ENCODE assay signal across 24 mouse cellular contexts in genomic region chr12:86943421-86943820, GRCm38 (mm10). TPM values are rescaled to one million over a fixed set of nuclear protein-coding genes. Genes with fewer than 3 reads are reported as not detected.
A peak's percentile ranks its signal among the peaks of the same experiment; 100 is the strongest.
DNase-seq lines count a peak whose midpoint lies in the region; ATAC-seq and TF ChIP-seq lines count a peak whose summit lies in the region.
"Had no signal": no experiment of that assay in that cellular context is flagged by ENCODE, and none has a peak within 500 bp of the region (broad histone marks: within the 10 kb centered on the region; RNA-seq: fewer than 3 reads in every experiment).

No protein-coding gene starts in this region.

- no peaks in the 10 kb centered on the region for H3K9me3 ChIP-seq in forebrain, embryonic 10.5 days
- H3K9me3 ChIP-seq in forebrain, postnatal 0 days (ENCODE audit: low read length), result no peaks in the 10 kb centered on the region
- H3K9me3 ChIP-seq in neural tube, embryonic 13.5 days, result no peaks in the 10 kb centered on the region
- no peaks in the 10 kb centered on the region for H3K9me3 ChIP-seq in midbrain, embryonic 11.5 days (ENCODE audit: control insufficient read depth, low read length)
- no peaks in the 10 kb centered on the region for H3K9me3 ChIP-seq in kidney, embryonic 16.5 days (ENCODE audit: low read length)
- H3K9me3 ChIP-seq: embryonic facial prominence, embryonic 13.5 days; heart, embryonic 15.5 days; limb, embryonic 12.5 days; liver, embryonic 13.5 days; lung, embryonic 15.5 days had no signal

- H3K4me3 ChIP-seq in forebrain, embryonic 10.5 days, result no peak overlapping the region
- H3K4me3 ChIP-seq in forebrain, postnatal 0 days (ENCODE audit: low read depth, low read length), result no peak overlapping the region
- H3K4me3 ChIP-seq in neural tube, embryonic 13.5 days, result no peak overlapping the region
- no peak overlapping the region for H3K4me3 ChIP-seq in midbrain, embryonic 11.5 days (ENCODE audit: low read depth, low read length)
- H3K4me3 ChIP-seq in kidney, embryonic 16.5 days (ENCODE audit: low read length), result no peak overlapping the region
- H3K4me3 ChIP-seq: embryonic facial prominence, embryonic 13.5 days; heart, embryonic 15.5 days; left cerebral cortex, adult 2 months; limb, embryonic 12.5 days; liver, embryonic 13.5 days; lung, embryonic 15.5 days had no signal

- H3K4me2 ChIP-seq in forebrain, postnatal 0 days (ENCODE audit: low read depth), result no peak overlapping the region
- H3K4me2 ChIP-seq in neural tube, embryonic 13.5 days, result no peak overlapping the region
- H3K4me2 ChIP-seq in midbrain, embryonic 11.5 days, result no peak overlapping the region
- no peak overlapping the region for H3K4me2 ChIP-seq in kidney, embryonic 16.5 days (replicated peaks; ENCODE audit: low read depth, low read length)
- H3K4me2 ChIP-seq: embryonic facial prominence, embryonic 13.5 days; heart, embryonic 15.5 days; limb, embryonic 12.5 days; liver, embryonic 13.5 days; lung, embryonic 15.5 days had no signal

- peak overlapping the region; percentile 49; the same call in 1 of the 2 replicates for H3K27ac ChIP-seq in forebrain, embryonic 10.5 days
- no peak overlapping the region for H3K27ac ChIP-seq in forebrain, postnatal 0 days (ENCODE audit: low read depth, low read length)
- H3K27ac ChIP-seq in neural tube, embryonic 13.5 days (replicated peaks), result peak overlapping the region; percentile 96; the same call in 1 of the 2 replicates
- H3K27ac ChIP-seq in midbrain, embryonic 11.5 days (ENCODE audit: low read depth, low read length), result no peak overlapping the region
- H3K27ac ChIP-seq in kidney, embryonic 16.5 days (ENCODE audit: low read length), result no peak overlapping the region
- H3K27ac ChIP-seq: embryonic facial prominence, embryonic 13.5 days; heart, embryonic 15.5 days; left cerebral cortex, adult 2 months; limb, embryonic 12.5 days; liver, embryonic 13.5 days; lung, embryonic 15.5 days; macrophage had no signal

- no peaks in the 10 kb centered on the region for H3K36me3 ChIP-seq in forebrain, embryonic 10.5 days (replicated peaks)
- H3K36me3 ChIP-seq in forebrain, postnatal 0 days (ENCODE audit: insufficient read depth), result no peaks in the 10 kb centered on the region
- no peaks in the 10 kb centered on the region for H3K36me3 ChIP-seq in neural tube, embryonic 13.5 days
- H3K36me3 ChIP-seq in midbrain, embryonic 11.5 days (ENCODE audit: control insufficient read depth, insufficient read depth, low read length), result no peaks in the 10 kb centered on the region
- no peaks in the 10 kb centered on the region for H3K36me3 ChIP-seq in kidney, embryonic 16.5 days (ENCODE audit: insufficient read depth, low read length)
- H3K36me3 ChIP-seq: embryonic facial prominence, embryonic 13.5 days; heart, embryonic 15.5 days; limb, embryonic 12.5 days; liver, embryonic 13.5 days; lung, embryonic 15.5 days had no signal

- H3K27me3 ChIP-seq in forebrain, embryonic 10.5 days (ENCODE audit: poor library complexity, severe bottlenecking), result no peaks in the 10 kb centered on the region
- H3K27me3 ChIP-seq in forebrain, postnatal 0 days (ENCODE audit: insufficient read depth, low read length), result no peaks in the 10 kb centered on the region
- no peaks in the 10 kb centered on the region for H3K27me3 ChIP-seq in neural tube, embryonic 13.5 days
- no peaks in the 10 kb centered on the region for H3K27me3 ChIP-seq in midbrain, embryonic 11.5 days (ENCODE audit: control insufficient read depth, insufficient read depth, low read length)
- 0 out of 2 replicates have a peak, but pooled peaks cover 4% of the 10 kb centered on the region for H3K27me3 ChIP-seq in kidney, embryonic 16.5 days (ENCODE audit: insufficient read depth, low read length)
- H3K27me3 ChIP-seq: CH12.LX; embryonic facial prominence, embryonic 13.5 days; heart, embryonic 15.5 days; limb, embryonic 12.5 days; lung, embryonic 15.5 days had no signal

- peaks cover 61% of the 10 kb centered on the region for H3K4me1 ChIP-seq in forebrain, embryonic 10.5 days
- H3K4me1 ChIP-seq in forebrain, postnatal 0 days (ENCODE audit: insufficient read depth), result peaks cover 39% of the 10 kb centered on the region
- H3K4me1 ChIP-seq in neural tube, embryonic 13.5 days (replicated peaks), result peaks cover 54% of the 10 kb centered on the region
- H3K4me1 ChIP-seq in midbrain, embryonic 11.5 days (ENCODE audit: control insufficient read depth, insufficient read depth, low read length), result peaks cover 35% of the 10 kb centered on the region
- H3K4me1 ChIP-seq in kidney, embryonic 16.5 days (ENCODE audit: insufficient read depth, low read length), result peaks cover 13% of the 10 kb centered on the region

- WGBS in forebrain, embryonic 10.5 days, result 93% methylated on average over 8 of the region's 8 CpGs
- WGBS in forebrain, postnatal 0 days, result 87% methylated on average over 8 of the region's 8 CpGs
- WGBS in neural tube, embryonic 13.5 days, result 88% methylated on average over 8 of the region's 8 CpGs
- WGBS in midbrain, embryonic 11.5 days, result 93% methylated on average over 8 of the region's 8 CpGs
- 88% methylated on average over 8 of the region's 8 CpGs for WGBS in kidney, embryonic 16.5 days

- no peak for TF ChIP-seq CTCF in forebrain, postnatal 0 days (IDR thresholded peaks at IDR 0.05; ENCODE audit: low read depth)

- DNase-seq in forebrain, embryonic 10.5 days (ENCODE audit: extremely low spot score, low spot score), result no peak
- DNase-seq in forebrain, postnatal 0 days, result no peak
- no peak for DNase-seq in neural tube, embryonic 10.5 days (ENCODE audit: extremely low spot score, low spot score)
- DNase-seq in midbrain, embryonic 11.5 days (ENCODE audit: low spot score, missing footprints), result peak; percentile 81
- no peak for DNase-seq in right cerebral cortex, adult 18-20 months
- no peak for DNase-seq in frontal cortex, postnatal 10 days (ENCODE audit: low spot score in 2 of 2)
- DNase-seq: adrenal gland, postnatal 14 days; cerebellum, adult 18-20 months; heart, adult 18-20 months; liver, embryonic 13.5 days; thymus, postnatal 36 days had no signal

- ATAC-seq in forebrain, postnatal 0 days, result no peak
- no peak for ATAC-seq in neural tube, embryonic 13.5 days (ENCODE audit: low read depth)
- ATAC-seq in midbrain, embryonic 11.5 days (ENCODE audit: low FRiP score), result no peak
- ATAC-seq in kidney, embryonic 16.5 days (ENCODE audit: low FRiP score, low TSS enrichment), result no peak
- ATAC-seq: inflammation-experienced regulatory T-cells, adult 6 months had no signal

- H3K9ac ChIP-seq in forebrain, postnatal 0 days, result no peak overlapping the region
- H3K9ac ChIP-seq in neural tube, embryonic 13.5 days, result no peak overlapping the region
- H3K9ac ChIP-seq in midbrain, embryonic 11.5 days (ENCODE audit: low read length), result no peak overlapping the region
- no peak overlapping the region for H3K9ac ChIP-seq in kidney, embryonic 16.5 days (replicated peaks; ENCODE audit: low read length)
- H3K9ac ChIP-seq: embryonic facial prominence, embryonic 13.5 days; heart, embryonic 15.5 days; limb, embryonic 12.5 days; liver, embryonic 13.5 days; lung, embryonic 15.5 days had no signal

RNA-seq across cellular contexts. Expression of gene Cipc, which starts 3.4 kb away (rescaled TPM):
- 39.1 and 40.4 TPM in 2 replicates for polyA plus RNA-seq in forebrain, embryonic 10.5 days (2016; fragmentation: Nextera tagmentation; extraction: Ambion mirVana)
- total RNA-seq in forebrain, postnatal 0 days (2014; rRNA removed), result 53.1 and 62.9 TPM in 2 replicates
- 28.4 and 38.1 TPM in 2 replicates for polyA plus RNA-seq in forebrain, postnatal 0 days (2015; fragmentation: Nextera tagmentation; extraction: Ambion mirVana)
- 39.2 and 45.6 TPM in 2 replicates for polyA plus RNA-seq in neural tube, embryonic 13.5 days (2015; fragmentation: Nextera tagmentation; extraction: Ambion mirVana)
- polyA plus RNA-seq in midbrain, embryonic 11.5 days (2014; fragmentation: Nextera tagmentation; extraction: Ambion mirVana), result 37.9 and 38.4 TPM in 2 replicates
- polyA plus RNA-seq in kidney, embryonic 16.5 days (2015; fragmentation: Nextera tagmentation; extraction: Ambion mirVana), result 24.0 and 24.9 TPM in 2 replicates

RNA-seq across cellular contexts. Expression of gene Zdhhc22, which starts 46.8 kb away (rescaled TPM):
- 0.07 TPM in 1 of 2 replicates, not detected in the other for polyA plus RNA-seq in forebrain, embryonic 10.5 days (2016; fragmentation: Nextera tagmentation; extraction: Ambion mirVana)
- 10.7 and 12.5 TPM in 2 replicates for total RNA-seq in forebrain, postnatal 0 days (2014; rRNA removed)
- 12.3 and 21.7 TPM in 2 replicates for polyA plus RNA-seq in forebrain, postnatal 0 days (2015; fragmentation: Nextera tagmentation; extraction: Ambion mirVana)
- 17.1 and 23.5 TPM in 2 replicates for polyA plus RNA-seq in neural tube, embryonic 13.5 days (2015; fragmentation: Nextera tagmentation; extraction: Ambion mirVana)
- polyA plus RNA-seq in midbrain, embryonic 11.5 days (2014; fragmentation: Nextera tagmentation; extraction: Ambion mirVana), result 0.41 and 0.51 TPM in 2 replicates
- polyA plus RNA-seq in kidney, embryonic 16.5 days (2015; fragmentation: Nextera tagmentation; extraction: Ambion mirVana), result 0.14 TPM in 1 of 2 replicates, not detected in the other
- total RNA-seq: CH12.LX; gastrocnemius, adult 8-10 months; heart, adult 18-20 months had no signal
- polyA plus RNA-seq: heart, embryonic 15.5 days; kidney, embryonic 14.5 days; liver, embryonic 13.5 days; macrophage; testis, adult 2 months had no signal

RNA-seq across cellular contexts. Expression of gene Irf2bpl, which starts 58.8 kb away (rescaled TPM):
- polyA plus RNA-seq in forebrain, embryonic 10.5 days (2016; fragmentation: Nextera tagmentation; extraction: Ambion mirVana), result 20.5 and 22.6 TPM in 2 replicates
- total RNA-seq in forebrain, postnatal 0 days (2014; rRNA removed), result 134 and 161 TPM in 2 replicates
- polyA plus RNA-seq in forebrain, postnatal 0 days (2015; fragmentation: Nextera tagmentation; extraction: Ambion mirVana), result 86.3 and 95.7 TPM in 2 replicates
- polyA plus RNA-seq in neural tube, embryonic 13.5 days (2015; fragmentation: Nextera tagmentation; extraction: Ambion mirVana), result 59.9 and 60.7 TPM in 2 replicates
- 24.4 and 26.4 TPM in 2 replicates for polyA plus RNA-seq in midbrain, embryonic 11.5 days (2014; fragmentation: Nextera tagmentation; extraction: Ambion mirVana)
- polyA plus RNA-seq in kidney, embryonic 16.5 days (2015; fragmentation: Nextera tagmentation; extraction: Ambion mirVana), result 30.3 and 30.4 TPM in 2 replicates

Comparison
In these comparisons a context has a peak if more than half of its experiments do, and no peak if none do; other contexts are left out.
1. H3K27ac ChIP-seq: peak in forebrain, embryonic 10.5 days (single experiment) and neural tube, embryonic 13.5 days (single experiment); none in forebrain, postnatal 0 days (single experiment), midbrain, embryonic 11.5 days (single experiment) and kidney, embryonic 16.5 days (single experiment).